Mouse (Mus musculus) forebrain, embryonic 14.5 days (tissue): ENCODE measurements around the gene Srebf2. TPM values are rescaled to one million over a fixed set of nuclear protein-coding genes. Genes with fewer than 3 reads are reported as not detected.
A peak's percentile ranks its signal among the peaks of the same experiment; 100 is the strongest.

Experiments
- ATAC-seq: fragments of 200-750 bp; cut with Nextera tagmentation; 2 replicates; pipeline ENCODE4 v1.8.0; 2017; ENCODE audit warnings: mild to moderate bottlenecking, moderate library complexity
- DNase-seq: peaks from one replicate; pipeline ENCODE4 v3.0.0-alpha.2; 2015; ENCODE audit warnings: low spot score
- H3K27ac ChIP-seq: fragments of 300-500 bp; sonication (generic); 2 replicates; pipeline ENCODE4 v1.5.1; 2014; ENCODE audit warnings: low read depth, mild to moderate bottlenecking, control low read depth, low read length, moderate library complexity
- H3K27me3 ChIP-seq: fragments of 300-500 bp; sonication (generic); replicated peaks from 2 replicates; pipeline ENCODE4 v1.6.1; 2014; ENCODE audit warnings: low read length, control low read depth, mixed read lengths; ENCODE audit not compliant: control insufficient read depth, insufficient read depth
- H3K36me3 ChIP-seq: fragments of 300-500 bp; sonication (generic); 2 replicates; pipeline ENCODE4 v1.6.1; 2014; ENCODE audit warnings: low read length, control low read depth; ENCODE audit not compliant: control insufficient read depth, insufficient read depth
- H3K4me1 ChIP-seq: fragments of 300-500 bp; sonication (generic); 2 replicates; pipeline ENCODE4 v1.6.1; 2014; ENCODE audit warnings: antibody characterized with exemption, low read length, control low read depth; ENCODE audit not compliant: control insufficient read depth, insufficient read depth
- H3K4me2 ChIP-seq: fragments of 300-500 bp; sonication (generic); 2 replicates; pipeline ENCODE4 v1.6.1; 2014; ENCODE audit warnings: mild to moderate bottlenecking, control low read depth, low read length
- H3K4me3 ChIP-seq: fragments of 300-500 bp; sonication (generic); 2 replicates; pipeline ENCODE4 v1.5.1; 2014; ENCODE audit warnings: low read depth, low read length, control low read depth
- H3K9ac ChIP-seq: fragments of 300-500 bp; sonication (generic); 2 replicates; pipeline ENCODE4 v1.6.1; 2014; ENCODE audit warnings: mild to moderate bottlenecking, low read length, control low read depth, moderate library complexity
- H3K9me3 ChIP-seq: fragments of 300-500 bp; sonication (generic); replicated peaks from 2 replicates; pipeline ENCODE4 v1.6.1; 2016; ENCODE audit warnings: low read length, control low read depth, mixed read lengths; ENCODE audit not compliant: control insufficient read depth
- WGBS: fragments of 180-500 bp; shearing (Covaris S2); extraction: QIAGEN DNeasy Blood & Tissue Kit; methylation state at CpG from one replicate; pipeline ENCODE4 v1.1.7; 2014; 5-methylcytosine and 5-hydroxymethylcytosine counted together
- polyA plus RNA-seq: library from polyadenylated mRNA; unstranded; fragments of >200 nt; fragmentation: Nextera tagmentation; extraction: Ambion mirVana; gene quantifications from 2 replicates; pipeline ENCODE4 v1.2.1, GENCODE M21; 2014

The Srebf2 gene
- polyA plus RNA-seq, 1 experiment from 2014 or later, result 99.6 TPM

DNA sequence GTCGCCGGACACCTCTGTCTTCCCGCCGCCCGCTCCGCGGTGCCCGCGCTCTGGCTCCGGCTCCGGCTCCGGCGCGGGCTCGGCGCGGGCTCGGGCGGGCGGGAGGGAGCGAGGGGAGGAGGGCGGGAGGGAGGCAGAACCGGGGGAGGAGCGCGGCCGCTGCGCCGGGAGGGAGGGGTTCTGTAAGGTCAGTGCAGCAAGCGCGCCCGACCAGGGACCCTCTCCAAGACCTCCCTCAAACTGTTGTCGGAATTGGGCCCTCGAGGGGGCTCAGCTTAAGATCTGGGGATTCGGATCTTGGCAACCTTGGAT lies 65.7 kb downstream of the Srebf2 start, which contains the start of gene Shisa8:
TSS of gene Shisa8 (minus strand) at position 64 of the 312 bp plus-strand sequence.
- Histone ChIP-seq H3K27ac (no peak within 1 kb of the TSS), H3K9ac (peak within 1 kb of the TSS; percentile 41), H3K9me3 (no peaks in the 10 kb centered on the region), H3K4me3 (peak within 1 kb of the TSS; percentile 36), H3K27me3 (peaks cover 65% of the 10 kb centered on the region), H3K36me3 (no peaks in the 10 kb centered on the region), H3K4me1 (peaks cover 23% of the 10 kb centered on the region), H3K4me2 (peak within 1 kb of the TSS; percentile 65)
- ATAC-seq, result no peak
- 0% methylated on average over 11 of the region's 34 CpGs for WGBS
- DNase-seq, result no peak

- H3K9me3 ChIP-seq, result no peaks in the 10 kb centered on the region
- no peak overlapping the region for H3K4me3 ChIP-seq
- no peaks in the 10 kb centered on the region for H3K36me3 ChIP-seq
- H3K9ac ChIP-seq, result no peak overlapping the region
- peaks cover 60% of the 10 kb centered on the region for H3K27me3 ChIP-seq
- DNase-seq (no peak), ATAC-seq (no peak)
- peaks cover 20% of the 10 kb centered on the region for H3K4me1 ChIP-seq
- 10% methylated on average over 4 of the region's 4 CpGs for WGBS
- H3K27ac ChIP-seq, result no peak overlapping the region
- no peak overlapping the region for H3K4me2 ChIP-seq
Measured at GRCm38 (mm10) chr15:82213222-82213621, 66.2 kb downstream of the Srebf2 start.

GRCm38 (mm10) chr15:82215332-82216046 lies 68.5 kb downstream of the Srebf2 start:
- no peak overlapping the region for H3K4me2 ChIP-seq
- no peak overlapping the region for H3K9ac ChIP-seq
- H3K4me1 ChIP-seq, result peaks cover 23% of the 10 kb centered on the region
- H3K9me3 ChIP-seq, result no peaks in the 10 kb centered on the region
- 24% methylated on average over 11 of the region's 11 CpGs for WGBS
- H3K27me3 ChIP-seq, result peaks cover 47% of the 10 kb centered on the region
- ATAC-seq, result no peak
- DNase-seq, result no peak
- no peaks in the 10 kb centered on the region for H3K36me3 ChIP-seq
- no peak overlapping the region for H3K27ac ChIP-seq
- no peak overlapping the region for H3K4me3 ChIP-seq

GRCm38 (mm10) chr15:82216142-82216827 lies 69.3 kb downstream of the Srebf2 start:
- Histone ChIP-seq H3K4me3 (no peak overlapping the region), H3K36me3 (no peaks in the 10 kb centered on the region), H3K27me3 (peaks cover 39% of the 10 kb centered on the region), H3K4me1 (peaks cover 23% of the 10 kb centered on the region), H3K4me2 (0 out of 2 replicates have a peak overlapping the region, but pooled peaks have one; percentile 5), H3K9ac (no peak overlapping the region; the same call in 1 of the 2 replicates), H3K27ac (no peak overlapping the region; the same call in 1 of the 2 replicates), H3K9me3 (no peaks in the 10 kb centered on the region)
- 27% methylated on average over 20 of the region's 20 CpGs for WGBS
- DNase-seq (no peak), ATAC-seq (no peak)

GRCm38 (mm10) chr15:82217039-82217438 lies 70.1 kb downstream of the Srebf2 start:
- peak; percentile 48 for DNase-seq
- H3K9me3 ChIP-seq, result no peaks in the 10 kb centered on the region
- H3K4me3 ChIP-seq, result no peak overlapping the region
- no peak overlapping the region; the same call in 1 of the 2 replicates for H3K9ac ChIP-seq
- H3K4me2 ChIP-seq, result no peak overlapping the region
- peaks cover 19% of the 10 kb centered on the region for H3K4me1 ChIP-seq
- ATAC-seq, result peak; percentile 49
- 10% methylated on average over 7 of the region's 7 CpGs for WGBS
- no peaks in the 10 kb centered on the region for H3K36me3 ChIP-seq
- H3K27ac ChIP-seq, result no peak overlapping the region
- H3K27me3 ChIP-seq, result peaks cover 32% of the 10 kb centered on the region

DNA sequence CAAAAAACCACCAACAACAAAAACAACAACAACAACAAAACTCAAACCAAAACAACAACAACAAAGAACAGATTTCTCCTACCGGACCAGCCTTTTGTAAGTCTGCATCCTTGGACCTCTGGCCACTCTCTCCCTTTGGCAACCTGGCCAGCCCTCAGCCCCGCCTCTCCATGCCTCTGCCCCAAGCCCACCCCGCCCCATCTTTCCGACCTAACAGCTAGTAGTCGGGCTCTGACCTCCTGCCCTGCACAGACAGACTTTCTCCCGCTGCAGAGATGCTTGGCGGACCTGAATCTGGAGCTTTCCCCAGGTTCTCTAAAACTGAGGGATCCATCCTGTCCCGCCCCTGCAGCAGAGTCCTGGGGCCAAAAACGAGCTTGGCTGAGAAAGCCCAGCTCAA lies 71.0 kb downstream of the Srebf2 start:
- peaks cover 22% of the 10 kb centered on the region for H3K27me3 ChIP-seq
- no peak overlapping the region for H3K27ac ChIP-seq
- H3K4me1 ChIP-seq, result peaks cover 15% of the 10 kb centered on the region
- DNase-seq (no peak), ATAC-seq (no peak)
- H3K36me3 ChIP-seq, result no peaks in the 10 kb centered on the region
- WGBS, result 31% methylated on average over 9 of the region's 9 CpGs
- H3K9ac ChIP-seq, result no peak overlapping the region
- no peaks in the 10 kb centered on the region for H3K9me3 ChIP-seq
- H3K4me2 ChIP-seq, result no peak overlapping the region
- H3K4me3 ChIP-seq, result no peak overlapping the region

- Histone ChIP-seq H3K27ac (no peak overlapping the region), H3K27me3 (peaks cover 13% of the 10 kb centered on the region), H3K4me3 (no peak overlapping the region), H3K9me3 (no peaks in the 10 kb centered on the region), H3K9ac (no peak overlapping the region), H3K36me3 (no peaks in the 10 kb centered on the region), H3K4me1 (peaks cover 15% of the 10 kb centered on the region), H3K4me2 (no peak overlapping the region)
- no peak for ATAC-seq
- no peak for DNase-seq
- WGBS, result 84% methylated on average over 26 of the region's 26 CpGs
Measured at GRCm38 (mm10) chr15:82218778-82219666, 72.0 kb downstream of the Srebf2 start.

DNA sequence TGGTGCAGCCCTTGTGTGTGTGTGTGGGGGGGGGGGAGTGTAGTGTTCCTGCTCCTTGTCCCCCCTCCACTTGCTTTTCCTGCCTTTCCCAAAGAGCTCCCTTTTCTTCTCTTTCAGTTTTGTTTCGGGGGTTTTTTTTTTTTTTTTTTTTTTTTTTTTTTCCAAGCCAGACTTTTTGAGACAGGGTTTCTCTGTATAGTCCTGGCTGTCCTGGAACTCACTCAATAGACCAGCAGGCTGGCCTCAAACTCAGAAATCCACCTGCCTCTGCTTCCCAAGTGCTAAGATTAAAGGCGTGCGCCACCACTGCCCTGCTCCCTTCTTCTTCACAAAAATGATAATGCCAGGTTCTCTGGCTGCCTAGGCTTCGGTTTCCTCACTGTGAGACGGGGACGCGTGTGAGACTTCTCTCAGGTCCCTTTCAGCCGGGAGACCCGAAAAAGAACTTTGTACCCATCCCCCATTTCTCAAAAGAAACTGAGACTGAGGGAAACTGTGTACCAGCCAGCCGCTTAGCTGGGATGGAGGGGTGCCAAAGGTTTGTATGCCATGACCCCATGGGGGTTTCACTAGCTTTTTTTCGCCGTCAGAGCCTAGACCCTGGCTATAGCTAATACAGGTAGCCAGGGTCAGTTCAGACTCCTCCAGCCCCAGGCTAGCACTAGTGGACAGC lies 73.2 kb downstream of the Srebf2 start:
- 46% methylated on average over 11 of the region's 12 CpGs for WGBS

More for the DNA sequence above, 73.2 kb downstream of the Srebf2 start:
- peaks cover 4% of the 10 kb centered on the region; the same call in 1 of the 2 replicates for H3K27me3 ChIP-seq
- H3K27ac ChIP-seq, result no peak overlapping the region
- H3K9ac ChIP-seq, result no peak overlapping the region
- H3K36me3 ChIP-seq, result no peaks in the 10 kb centered on the region
- H3K9me3 ChIP-seq, result no peaks in the 10 kb centered on the region
- H3K4me1 ChIP-seq, result peaks cover 19% of the 10 kb centered on the region
- DNase-seq, result no peak
- no peak overlapping the region for H3K4me3 ChIP-seq
- ATAC-seq, result no peak
- H3K4me2 ChIP-seq, result no peak overlapping the region
